Mouse (Mus musculus) embryo, embryonic 10.5 days (tissue): Measurements from ENCODE around the gene Nck2.

Source experiments
- DNase-seq: peaks from one replicate; pipeline ENCODE4 v3.0.0-alpha.2; 2015; ENCODE audit warnings: low spot score

The Nck2 gene

DNA sequence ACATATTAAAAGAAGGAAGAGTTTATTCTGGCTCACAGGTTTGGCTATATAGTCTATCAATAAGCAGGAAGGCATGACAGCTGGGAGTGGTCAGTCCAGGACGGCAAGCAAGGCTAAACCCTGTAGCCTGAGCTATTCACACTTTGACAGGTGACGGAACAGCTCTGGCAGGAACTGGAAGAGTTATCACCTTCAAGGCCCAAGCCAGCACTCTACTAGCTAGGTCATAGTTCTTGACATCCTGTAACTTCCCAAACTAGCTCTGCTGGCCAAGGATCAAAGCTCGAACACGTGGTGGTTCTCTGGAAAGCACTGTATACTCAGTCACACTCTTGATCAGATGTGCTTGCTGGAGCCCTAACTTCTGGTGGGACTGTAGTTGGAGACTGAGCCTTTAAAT is 10.5 kb upstream of the Nck2 start:
- no peak for DNase-seq

DNA sequence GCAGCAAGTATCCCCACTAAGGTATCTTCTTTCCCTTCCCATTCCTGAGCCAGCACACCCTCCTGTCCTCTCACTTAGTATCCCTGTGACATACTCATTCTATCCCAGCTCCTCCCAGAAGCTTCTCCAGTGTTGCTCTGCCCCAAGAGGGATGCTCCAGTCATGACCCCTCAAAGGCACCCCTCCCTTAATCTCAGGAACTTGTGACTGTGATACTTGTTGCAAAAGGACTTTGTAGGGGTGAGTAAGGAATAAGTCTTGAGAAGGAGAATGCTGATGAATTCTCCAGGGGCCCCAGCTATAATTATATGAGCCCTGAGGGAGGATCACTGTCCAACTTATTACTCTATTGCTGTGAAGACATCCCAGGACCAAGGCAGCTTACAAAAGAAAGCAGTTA is 7.8 kb upstream of the Nck2 start:
- DNase-seq: no peak

DNA sequence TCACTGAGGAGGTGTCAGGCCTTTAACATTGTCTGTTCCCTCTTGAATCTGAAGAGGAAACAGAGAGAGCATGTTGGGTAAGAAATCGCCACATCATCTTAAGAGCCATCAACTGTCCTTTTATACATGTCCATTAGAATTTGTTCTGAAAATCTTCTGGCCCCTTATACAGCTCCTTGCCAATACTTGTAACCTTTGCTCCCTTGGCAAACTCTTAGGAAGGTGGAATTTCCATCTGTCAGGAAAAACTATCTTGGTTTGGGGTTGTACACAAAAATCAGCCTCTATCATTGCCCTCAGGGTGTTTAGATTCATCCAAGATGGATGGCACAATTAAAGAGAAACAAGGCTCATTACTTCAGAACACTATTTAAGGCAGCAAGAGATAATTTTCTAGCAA is 5.1 kb upstream of the Nck2 start:
- no peak for DNase-seq

DNA sequence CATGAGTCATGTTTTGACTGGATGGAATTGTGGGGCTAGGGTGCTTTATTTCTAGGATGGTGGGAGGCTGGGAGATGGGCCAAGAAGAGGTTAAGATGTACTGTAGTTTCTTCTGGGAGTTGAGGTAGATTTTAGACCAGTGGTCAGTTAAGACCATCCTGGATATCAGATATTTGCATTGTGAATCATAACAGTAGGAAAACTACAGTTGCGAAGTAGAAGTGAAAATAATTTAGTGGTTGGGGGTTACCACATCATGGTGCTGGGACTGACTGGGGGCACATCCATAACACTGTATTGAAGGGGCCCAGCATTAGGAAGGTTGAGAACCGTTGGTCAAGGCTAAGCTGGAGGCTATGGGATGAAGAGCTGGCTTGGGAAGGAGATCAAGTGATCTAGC is 1.8 kb upstream of the Nck2 start:
- no peak for DNase-seq

DNA sequence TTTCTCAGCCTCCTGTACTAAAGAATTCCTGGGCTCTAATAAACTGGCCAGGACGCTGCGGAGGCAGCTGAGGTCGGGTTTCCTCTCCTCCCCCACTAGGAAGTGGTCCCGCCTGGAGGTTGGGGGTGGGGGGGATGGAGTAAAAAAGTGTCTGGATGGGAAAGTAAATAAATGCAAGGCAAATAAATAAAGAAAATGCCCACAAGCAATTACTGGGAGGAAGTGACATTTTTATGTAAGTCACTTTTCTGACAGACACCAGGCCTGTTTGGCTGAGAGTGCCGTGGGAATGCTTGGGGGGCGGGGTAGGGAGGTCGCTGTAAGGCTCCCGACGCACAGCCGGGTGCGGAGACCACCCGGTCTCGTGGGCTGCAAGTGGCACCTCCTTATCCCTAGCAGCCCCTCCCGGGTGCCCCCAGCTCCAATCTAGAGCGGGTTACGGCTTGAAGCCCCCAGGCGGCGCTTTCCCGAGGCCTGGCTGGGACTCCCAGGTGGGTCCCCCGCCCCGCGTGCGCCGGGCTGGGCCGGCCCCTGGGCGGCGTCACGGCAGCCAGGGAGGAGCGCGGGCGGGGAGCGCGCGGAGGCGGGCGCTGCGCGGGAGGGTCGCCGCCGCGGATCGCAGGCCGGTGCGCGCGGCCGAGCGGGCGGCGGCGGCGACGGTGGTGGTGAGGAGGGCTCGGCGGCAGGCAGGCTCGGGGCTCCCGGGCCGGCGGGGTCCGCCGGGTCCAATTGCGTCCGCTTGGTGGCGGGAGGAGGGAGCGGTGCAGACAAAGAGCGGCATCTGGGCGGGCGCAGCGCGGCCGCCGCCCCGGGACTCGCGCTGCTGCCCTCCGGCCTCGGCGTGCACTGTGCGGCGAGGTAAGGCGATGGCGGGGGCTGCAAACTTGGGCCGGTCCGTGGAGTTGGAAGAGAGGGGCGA is 1.1 kb downstream of the Nck2 start:
- peak; percentile 88 for DNase-seq

DNA sequence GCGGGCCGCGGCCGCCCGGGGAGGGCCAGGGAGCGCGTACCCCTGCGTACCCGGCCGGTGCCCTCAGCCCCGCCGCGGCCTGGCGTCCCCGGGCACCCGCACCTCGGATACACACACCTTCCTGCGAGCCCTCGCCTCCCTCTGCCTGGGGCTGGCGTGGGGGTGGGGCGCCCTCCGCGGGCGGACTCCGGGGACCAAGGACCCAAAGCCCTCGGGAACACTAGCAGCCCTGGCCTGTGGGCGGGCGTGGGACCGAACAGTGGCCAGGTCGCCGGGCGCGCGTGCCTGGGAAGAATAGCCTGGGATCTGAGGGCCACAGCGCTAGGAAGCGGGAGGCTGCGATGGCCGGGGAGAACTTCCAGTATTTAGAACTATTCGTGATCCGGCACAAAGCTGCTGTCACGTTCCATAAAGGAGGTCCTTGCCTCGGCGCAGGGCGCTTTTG is 1.7 kb downstream of the Nck2 start:
- peak; percentile 65 for DNase-seq

DNA sequence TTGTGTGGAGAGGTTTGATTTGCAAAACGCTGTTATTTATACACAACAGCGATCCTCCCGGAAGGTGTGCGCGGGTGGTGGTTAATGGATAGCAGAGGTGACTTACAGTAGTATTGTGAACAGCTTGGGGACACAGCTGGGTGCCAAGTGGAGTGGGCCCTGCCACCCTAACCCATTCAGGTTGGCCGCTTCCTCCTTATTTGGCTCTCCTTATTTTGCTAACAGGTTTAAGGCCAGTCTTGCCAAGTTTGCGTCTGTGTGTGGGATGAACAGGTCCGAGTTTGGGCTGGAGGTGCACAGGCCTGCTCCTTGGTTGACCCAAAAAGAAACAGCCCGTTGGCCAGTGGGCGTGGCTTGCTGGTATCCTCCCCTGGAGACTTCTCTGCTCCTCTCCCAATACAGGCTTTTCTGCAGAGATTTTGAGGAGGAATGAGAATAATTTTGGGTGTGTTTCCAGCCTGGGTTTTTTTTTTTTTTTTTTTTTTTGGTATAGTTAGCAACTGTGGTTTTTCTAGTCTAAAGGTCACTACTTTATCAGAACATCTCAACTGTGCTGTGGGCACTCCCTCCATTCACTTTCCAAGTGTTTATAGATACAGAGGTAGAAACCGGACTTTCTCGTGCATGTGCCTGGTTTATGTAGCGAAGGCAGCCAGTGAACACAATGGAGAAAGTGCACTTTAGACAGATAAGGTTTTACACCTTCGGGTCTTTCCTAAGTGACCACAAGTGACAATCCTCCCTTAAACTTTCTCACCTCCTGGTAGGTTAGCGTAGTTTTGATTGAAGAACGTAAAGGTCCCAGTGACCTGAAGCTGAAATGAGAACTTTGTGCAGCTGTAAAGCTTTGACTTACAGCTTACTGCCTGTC is 2.6 kb downstream of the Nck2 start:
- peak; percentile 74 for DNase-seq

DNA sequence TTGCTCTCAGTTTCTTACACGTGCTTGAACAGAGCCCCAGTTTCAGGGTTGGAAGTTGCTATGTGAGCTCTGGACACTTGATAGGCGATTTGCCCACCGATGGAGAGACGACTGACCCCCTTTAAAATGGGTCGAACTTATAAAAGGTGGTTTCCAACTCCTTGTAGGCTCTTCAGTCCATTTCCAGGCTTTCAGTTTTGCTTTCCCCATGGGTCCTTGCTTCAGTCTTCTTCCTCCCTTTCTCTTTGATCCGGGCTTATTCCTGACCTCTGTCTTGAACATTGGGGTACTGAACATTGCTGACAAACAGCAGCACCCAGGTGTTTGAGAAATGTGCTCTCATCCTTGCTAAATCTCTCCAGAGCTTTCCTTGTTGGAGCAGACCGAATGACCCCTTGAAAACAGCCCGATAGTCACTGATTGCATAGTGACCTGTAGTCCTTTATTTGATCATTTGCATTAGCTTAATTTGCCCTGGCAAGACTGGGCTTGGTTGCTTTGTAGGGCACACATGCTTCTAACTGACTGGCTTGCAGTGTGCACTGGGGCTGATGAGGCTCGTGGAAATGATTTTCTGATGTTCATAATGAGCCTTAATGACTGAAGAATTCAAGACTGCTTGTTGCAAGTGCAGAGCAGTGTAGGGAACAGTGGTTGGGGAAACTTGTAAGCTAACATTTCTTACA is 3.4 kb downstream of the Nck2 start:
- DNase-seq: no peak

DNA sequence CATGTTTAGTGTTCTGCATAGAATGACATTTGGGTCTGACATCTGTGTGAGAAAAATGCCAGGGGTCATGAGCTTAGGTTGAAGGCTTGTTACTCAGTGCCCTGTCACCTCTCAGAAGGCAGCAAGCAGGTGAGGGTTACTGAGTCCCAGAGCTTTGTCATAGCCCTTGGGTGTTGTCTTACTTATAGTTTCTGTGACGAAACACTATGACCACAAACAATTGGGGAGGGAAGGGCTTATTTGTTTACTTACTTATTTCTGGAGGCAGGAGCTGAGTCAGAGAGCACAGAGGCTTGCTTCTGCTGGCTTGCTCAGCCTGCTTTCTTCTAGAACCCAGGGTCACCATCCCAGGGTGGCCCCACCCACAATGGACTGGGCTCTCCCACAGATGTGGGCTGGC is 6.4 kb downstream of the Nck2 start:
- no peak for DNase-seq

DNA sequence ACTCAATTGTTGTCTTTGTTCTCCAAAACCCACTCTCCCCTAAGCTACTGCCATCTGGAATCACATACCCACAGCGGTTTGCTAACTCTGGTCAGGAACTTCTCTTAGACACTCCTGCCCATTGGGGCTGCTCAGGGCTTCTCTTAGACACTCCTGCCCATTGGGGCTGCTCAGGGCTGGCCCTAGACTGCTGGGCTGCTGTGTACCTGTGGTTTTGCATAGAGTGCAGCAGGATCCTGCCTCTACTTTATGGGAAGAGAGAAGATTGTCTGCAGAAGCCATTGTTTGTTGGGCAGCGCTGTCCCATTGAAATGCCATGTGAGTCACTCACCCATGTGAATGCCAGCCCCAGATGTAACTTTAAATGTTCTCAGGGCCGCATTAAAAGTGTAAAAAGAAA is 9.3 kb downstream of the Nck2 start:
- no peak for DNase-seq

DNA sequence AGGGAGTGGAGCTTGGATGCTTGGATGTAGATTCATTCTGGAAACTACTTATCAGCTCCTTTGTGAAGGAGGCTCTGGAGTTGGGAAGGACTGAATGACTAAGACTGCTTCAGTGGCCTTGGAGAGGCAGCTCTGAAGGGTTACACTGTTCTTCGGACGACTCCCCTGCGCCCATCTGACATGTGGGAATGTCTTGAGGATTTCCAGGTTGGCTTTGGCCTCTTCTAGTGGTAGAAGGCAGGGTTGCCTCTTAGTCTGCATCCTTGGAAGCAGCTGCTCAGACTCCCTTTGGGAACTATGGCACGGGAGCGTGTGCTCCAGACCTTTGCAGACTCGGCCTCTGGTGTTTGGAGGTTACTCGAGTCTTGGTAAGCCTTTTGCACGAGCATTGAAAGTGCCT is 10.4 kb downstream of the Nck2 start:
- DNase-seq: no peak

DNA sequence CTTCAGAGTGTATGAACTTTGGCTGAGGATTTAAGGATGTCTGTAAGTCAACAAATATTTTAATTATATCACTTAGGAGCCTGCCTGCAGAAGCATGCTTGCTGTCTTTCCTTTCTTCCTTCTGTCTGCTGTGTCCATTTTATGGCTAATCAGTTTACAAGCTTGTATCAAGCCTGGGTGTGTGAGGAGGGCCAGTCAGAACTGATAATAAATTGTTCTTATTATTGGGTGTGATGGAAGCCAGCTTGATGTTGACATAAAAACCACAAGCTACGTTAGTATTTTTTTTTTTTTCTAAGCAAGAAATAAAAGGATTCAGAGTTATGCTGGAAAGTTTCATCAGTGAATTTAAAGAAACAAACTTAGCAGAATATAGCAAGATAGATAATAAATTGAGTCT is 10.8 kb downstream of the Nck2 start:
- no peak for DNase-seq

DNA sequence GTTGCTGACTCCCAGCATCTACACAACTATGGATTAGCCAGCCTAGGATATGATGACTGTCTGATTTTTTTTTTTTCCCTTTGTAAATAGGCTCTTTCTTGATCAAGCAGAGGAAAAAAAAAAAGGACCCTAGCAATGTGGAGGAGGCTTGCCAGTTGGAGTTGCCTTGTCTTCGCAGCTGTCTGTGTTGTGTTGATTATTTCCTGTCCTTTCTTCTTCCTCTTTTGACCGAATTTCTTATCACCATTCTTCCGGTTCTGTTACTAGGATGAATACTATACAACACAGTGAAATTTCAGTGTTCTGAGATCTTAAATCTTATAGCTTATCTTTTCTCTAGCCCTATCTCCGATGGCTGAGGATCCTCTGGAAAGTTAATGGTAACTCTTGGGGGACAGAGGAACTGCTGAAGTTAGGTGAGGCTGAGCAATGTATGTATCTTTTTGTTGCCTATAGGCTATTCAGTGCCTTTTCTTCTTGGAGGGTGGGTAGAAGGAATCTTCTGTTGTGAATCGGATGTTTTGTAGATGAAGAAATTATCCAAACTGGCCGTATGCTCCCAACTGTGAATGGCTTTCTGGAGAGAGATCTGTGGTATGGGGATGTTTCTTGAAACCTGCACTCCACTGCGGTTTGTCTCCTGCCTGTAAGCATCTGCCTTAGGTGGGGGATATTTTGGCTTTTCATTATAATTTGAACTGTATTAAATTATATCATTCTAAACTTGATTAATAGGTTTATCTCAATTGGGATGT is 12.8 kb downstream of the Nck2 start:
- DNase-seq: no peak

DNA sequence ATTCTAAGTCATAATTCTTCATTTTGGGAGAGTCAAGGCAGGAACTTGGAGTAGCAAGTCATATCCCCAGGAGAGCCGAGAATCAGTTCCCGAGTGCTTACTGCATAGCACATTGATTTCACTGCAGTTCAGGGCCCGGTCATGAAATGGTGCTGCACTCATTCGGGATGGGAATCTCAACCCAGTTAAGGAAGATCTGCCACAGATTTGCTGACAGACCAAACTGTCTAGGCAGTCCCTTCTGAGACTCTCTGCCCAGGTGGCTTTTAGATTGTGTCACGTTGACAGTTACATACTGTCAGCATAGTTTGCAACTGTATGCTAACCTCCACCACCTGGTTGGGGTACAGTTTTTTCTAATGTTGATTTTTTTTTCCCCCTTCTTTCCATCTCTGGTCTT is 16.1 kb downstream of the Nck2 start:
- no peak for DNase-seq

DNA sequence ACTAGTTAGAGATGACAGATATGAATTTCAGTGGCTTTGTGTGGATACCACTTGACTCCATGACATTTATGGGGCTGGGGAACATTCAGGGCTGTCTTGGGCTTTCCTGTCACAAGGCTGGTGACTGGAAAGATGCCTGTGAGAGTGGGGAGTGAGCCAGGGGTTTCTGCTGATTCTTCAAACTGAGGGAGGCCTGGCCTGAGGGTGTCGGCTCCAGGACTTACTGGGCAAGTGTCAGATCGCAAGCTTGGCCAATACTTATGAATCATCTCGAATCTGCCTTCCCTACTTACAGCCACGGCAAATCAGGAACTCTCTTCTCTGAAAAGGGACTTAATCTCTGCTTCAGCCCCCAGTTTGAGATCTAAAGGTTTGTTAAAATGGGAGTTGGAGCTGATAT is 18.3 kb downstream of the Nck2 start:
- no peak for DNase-seq

DNA sequence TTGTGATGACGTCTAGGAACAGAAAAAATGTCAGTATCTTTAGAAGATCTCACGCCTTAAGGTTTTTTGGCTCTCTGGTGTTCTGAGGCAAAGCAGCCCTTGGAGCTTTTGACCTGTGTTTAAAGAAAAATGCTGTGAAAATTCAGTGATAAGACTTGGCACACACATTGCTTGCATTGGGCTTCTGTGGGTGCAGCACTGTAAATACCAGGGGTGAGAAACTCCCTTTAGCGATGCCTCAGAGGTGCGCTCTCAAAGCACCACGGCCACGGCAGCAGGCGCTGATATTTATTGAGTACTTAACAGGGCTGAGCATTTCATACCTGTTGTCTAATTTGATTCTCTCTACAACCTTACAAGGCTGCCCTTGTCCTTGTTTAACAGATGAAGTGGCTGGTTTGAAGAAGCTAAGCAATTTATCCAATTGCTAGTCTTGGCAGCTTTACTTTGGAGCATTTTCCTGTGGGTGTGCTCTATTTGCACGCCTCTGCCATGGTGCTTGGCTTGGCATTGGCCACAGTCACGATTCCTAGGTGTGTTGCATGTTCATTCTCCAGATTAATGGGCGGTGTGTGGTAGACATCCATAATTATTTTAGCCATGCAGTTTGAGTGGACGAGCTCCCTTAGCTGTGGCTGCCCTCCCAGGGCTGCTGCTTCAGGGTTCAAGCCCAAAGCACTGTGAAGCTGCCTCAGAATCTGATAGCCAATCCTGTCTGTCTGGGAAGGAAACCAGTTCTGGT is 19.7 kb downstream of the Nck2 start:
- DNase-seq: no peak

DNA sequence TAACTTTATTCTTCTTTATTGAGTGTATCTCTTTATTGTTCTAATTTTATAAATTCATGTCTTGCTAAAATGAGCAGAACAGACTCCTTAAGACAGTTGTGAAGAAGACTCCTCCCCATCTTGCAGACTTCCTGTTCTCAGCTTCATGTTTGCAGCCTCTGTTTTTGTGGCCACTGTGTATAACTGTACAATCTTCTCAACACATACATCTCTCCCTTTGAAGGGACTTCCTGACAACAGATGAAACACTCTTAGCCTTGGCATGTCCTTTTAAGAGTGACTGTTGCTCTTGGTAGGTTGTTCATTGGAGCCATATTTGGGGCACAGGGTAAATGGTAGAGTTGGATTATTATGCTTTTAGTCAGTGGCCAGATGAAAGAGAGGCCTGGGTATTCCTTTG is 20.6 kb downstream of the Nck2 start:
- DNase-seq: no peak

DNA sequence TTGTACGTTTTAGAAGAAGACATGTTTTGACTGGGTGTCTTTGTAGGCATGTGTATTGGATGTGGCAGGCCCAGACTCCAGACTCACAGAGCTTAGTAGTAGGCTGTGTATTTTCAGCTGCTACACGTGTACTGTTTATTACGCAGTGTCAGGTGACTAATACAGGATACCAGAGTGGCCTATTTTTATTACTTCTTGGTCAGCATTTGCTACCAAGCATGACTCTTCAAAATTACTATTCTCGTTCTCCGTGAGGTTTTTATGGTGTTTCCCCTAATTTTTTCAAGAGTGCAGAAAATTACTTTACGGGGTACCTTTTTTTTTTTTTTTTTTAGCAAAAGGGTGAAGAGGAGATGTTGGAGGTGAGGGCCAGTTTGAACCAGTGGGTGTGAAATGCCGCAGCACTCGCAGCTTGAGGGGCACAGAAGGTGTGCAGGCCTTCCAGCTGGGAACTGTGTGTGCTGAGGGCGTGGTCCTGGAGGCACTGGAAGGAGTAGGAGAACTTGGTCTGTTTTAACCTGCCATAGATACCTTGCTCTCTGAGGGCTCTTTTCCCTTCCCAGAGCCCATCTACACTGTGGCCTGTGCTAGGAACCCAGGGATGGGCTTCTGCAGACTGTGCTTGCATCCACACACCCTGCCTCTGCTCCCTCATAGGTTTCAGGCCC is 21.7 kb downstream of the Nck2 start:
- DNase-seq: no peak

DNA sequence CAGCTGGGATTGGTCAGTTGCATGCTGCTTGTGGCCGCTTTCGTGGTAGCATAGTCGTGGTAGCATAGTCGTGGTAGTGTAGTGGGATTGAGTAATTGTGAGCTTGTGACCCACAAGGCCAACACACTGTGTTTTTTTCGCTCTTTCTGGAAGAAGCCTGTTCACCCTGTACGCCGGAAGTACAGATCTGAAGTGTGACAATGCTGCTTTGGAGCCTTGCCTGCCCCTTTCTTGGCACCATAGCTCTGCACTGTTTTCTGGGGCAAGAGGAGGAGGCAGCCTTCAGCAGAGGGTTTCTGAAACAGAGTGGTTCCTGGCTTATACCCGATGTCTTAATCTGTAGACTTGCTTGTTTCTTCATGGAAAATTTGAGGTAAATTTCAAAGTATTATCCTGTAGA is 23.3 kb downstream of the Nck2 start:
- no peak for DNase-seq

DNA sequence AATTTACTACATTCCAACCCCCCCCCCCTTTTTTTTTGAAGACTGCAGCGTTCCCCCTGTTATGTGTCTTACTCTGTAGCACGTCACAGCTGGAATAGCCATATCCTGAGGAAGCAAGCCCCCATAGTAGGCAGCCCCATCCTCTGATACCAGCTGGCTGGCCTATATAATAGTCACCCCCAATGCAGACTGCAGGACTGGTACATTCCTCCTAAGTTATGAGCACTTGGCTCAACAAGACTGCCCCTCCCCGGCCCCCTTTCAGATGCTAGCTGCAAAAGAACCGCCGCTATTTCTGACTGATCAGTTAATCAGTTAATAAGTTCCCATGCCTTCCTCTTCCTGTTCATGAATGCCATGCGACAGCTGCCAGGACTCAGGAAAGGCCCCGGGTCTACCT is 23.8 kb downstream of the Nck2 start:
- no peak for DNase-seq

DNA sequence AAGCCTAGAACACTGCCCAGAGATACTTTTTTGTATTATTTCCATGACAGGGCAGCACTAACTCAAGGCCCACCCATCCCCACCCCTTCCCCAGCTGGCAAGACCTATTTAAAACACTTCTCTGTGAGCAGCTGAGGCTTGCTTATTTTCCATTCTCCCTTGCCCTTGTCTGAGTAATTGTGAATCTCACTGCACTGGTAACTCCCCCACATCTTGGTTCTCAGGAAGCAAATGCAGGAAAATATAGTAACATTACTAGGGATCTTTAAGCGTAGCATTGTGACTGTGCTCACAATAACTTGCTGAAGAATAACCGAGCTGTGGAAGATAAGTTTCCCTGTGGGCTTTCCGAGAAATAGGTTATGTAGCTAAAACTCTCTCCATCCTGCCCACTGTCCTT is 24.6 kb downstream of the Nck2 start:
- DNase-seq: no peak
